Mouse (Mus musculus) lung, adult 2 months (tissue): ENCODE measurements around the gene Map3k4.

ENCODE experiments used
- CTCF ChIP-seq: fragments of 200-500 bp; IDR thresholded peaks from 2 replicates; pipeline ENCODE4 v1.5.1; 2011; ENCODE audit warnings: mild to moderate bottlenecking, low read length, control low read depth; ENCODE audit not compliant: insufficient read depth
- POLR2A ChIP-seq: fragments of 200-500 bp; IDR thresholded peaks from 2 replicates; pipeline ENCODE4 v1.6.1; 2011; ENCODE audit warnings: low read depth, mild to moderate bottlenecking, control low read depth, low read length, borderline replicate concordance; ENCODE audit errors: extremely low read depth

DNA sequence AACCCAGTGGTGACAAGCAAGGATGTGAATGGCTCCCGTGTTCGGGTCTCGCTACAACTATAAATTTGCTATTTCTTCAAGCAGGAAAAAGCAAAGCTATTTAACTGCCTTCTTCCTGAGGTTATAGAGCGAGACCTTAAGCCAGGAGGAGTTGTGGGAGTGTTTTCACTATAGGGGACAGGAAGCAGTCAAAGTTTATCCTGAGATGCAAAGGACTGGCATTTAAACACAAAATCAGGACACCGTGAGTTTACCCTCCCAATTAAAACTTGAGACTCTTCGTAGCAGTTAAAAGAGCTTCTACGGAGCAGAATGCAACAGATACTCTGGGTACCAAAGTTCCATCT is 1.0 kb downstream of the Map3k4 start:
- TF ChIP-seq CTCF (no peak), POLR2A (no peak)
